9 mouse cellular contexts compared by ENCODE assay signal in genomic region chr3:96247356-96248140, GRCm38 (mm10). TPM values are rescaled to one million over a fixed set of nuclear protein-coding genes. Genes with fewer than 3 reads are reported as not detected.
DNase-seq lines count a peak whose midpoint lies in the region; ATAC-seq lines count a peak whose summit lies in the region.
"Had no signal": no experiment of that assay in that cellular context is flagged by ENCODE, and none has a peak within 500 bp of the region (broad histone marks: within the 10 kb centered on the region; RNA-seq: fewer than 3 reads in every experiment).

No protein-coding gene starts in this region.

- H3K9me3 ChIP-seq in heart, embryonic 12.5 days (replicated peaks): no peaks in the 10 kb centered on the region
- H3K9me3 ChIP-seq in hindbrain, embryonic 13.5 days: no peaks in the 10 kb centered on the region
- no peaks in the 10 kb centered on the region for H3K9me3 ChIP-seq in midbrain, embryonic 13.5 days

- peak overlapping the region; percentile 65 for H3K9ac ChIP-seq in heart, embryonic 12.5 days
- peak overlapping the region; percentile 51; the same call in 1 of the 2 replicates for H3K9ac ChIP-seq in hindbrain, embryonic 13.5 days
- peak overlapping the region; percentile 61 for H3K9ac ChIP-seq in midbrain, embryonic 13.5 days (replicated peaks)

- DNase-seq in heart, postnatal 36 days: no peak
- peak; percentile 26 for DNase-seq in MN1 (ENCODE audit: low spot score)
- no peak for DNase-seq in adrenal gland, postnatal 4 days (ENCODE audit: low spot score in 2 of 2)
- no peak for DNase-seq in left cerebral cortex, postnatal 14 days (ENCODE audit: low spot score in 2 of 2)
- no peak for DNase-seq in spleen, postnatal 14 days (ENCODE audit: low spot score in 2 of 2)

- 3% methylated on average over 11 of the region's 11 CpGs for WGBS in heart, embryonic 12.5 days
- 4% methylated on average over 11 of the region's 11 CpGs for WGBS in hindbrain, embryonic 13.5 days
- 2% methylated on average over 11 of the region's 11 CpGs for WGBS in midbrain, embryonic 13.5 days

- H3K27me3 ChIP-seq in heart, embryonic 12.5 days (replicated peaks): no peaks in the 10 kb centered on the region
- no peaks in the 10 kb centered on the region for H3K27me3 ChIP-seq in hindbrain, embryonic 13.5 days
- no peaks in the 10 kb centered on the region for H3K27me3 ChIP-seq in midbrain, embryonic 13.5 days

- peak overlapping the region; percentile 38 for H3K27ac ChIP-seq in heart, embryonic 12.5 days (ENCODE audit: poor library complexity, severe bottlenecking)
- H3K27ac ChIP-seq in hindbrain, embryonic 13.5 days: no peak overlapping the region
- 0 out of 2 replicates have a peak overlapping the region, but pooled peaks have one; percentile 19 for H3K27ac ChIP-seq in midbrain, embryonic 13.5 days

- H3K36me3 ChIP-seq in heart, embryonic 12.5 days: no peaks in the 10 kb centered on the region
- H3K36me3 ChIP-seq in hindbrain, embryonic 13.5 days: no peaks in the 10 kb centered on the region
- no peaks in the 10 kb centered on the region for H3K36me3 ChIP-seq in midbrain, embryonic 13.5 days

- ATAC-seq in heart, embryonic 12.5 days (ENCODE audit: insufficient number of reproducible peaks, low FRiP score): no peak
- ATAC-seq in hindbrain, embryonic 13.5 days (ENCODE audit: low FRiP score): no peak
- ATAC-seq in midbrain, embryonic 13.5 days: no peak

- peaks cover 35% of the 10 kb centered on the region for H3K4me1 ChIP-seq in heart, embryonic 12.5 days (replicated peaks)
- peaks cover 27% of the 10 kb centered on the region for H3K4me1 ChIP-seq in hindbrain, embryonic 13.5 days (replicated peaks)
- peaks cover 32% of the 10 kb centered on the region for H3K4me1 ChIP-seq in midbrain, embryonic 13.5 days (replicated peaks)

- peak overlapping the region; percentile 48 for H3K4me3 ChIP-seq in heart, embryonic 12.5 days
- H3K4me3 ChIP-seq in hindbrain, embryonic 13.5 days: peak overlapping the region; percentile 24
- peak overlapping the region; percentile 38 for H3K4me3 ChIP-seq in midbrain, embryonic 13.5 days (replicated peaks)

- peak overlapping the region; percentile 64 for H3K4me2 ChIP-seq in heart, embryonic 12.5 days
- peak overlapping the region; percentile 53 for H3K4me2 ChIP-seq in hindbrain, embryonic 13.5 days
- peak overlapping the region; percentile 54 for H3K4me2 ChIP-seq in midbrain, embryonic 13.5 days (replicated peaks)

- intact Hi-C loops in heart, postnatal 36 days (cut with DNase I): no loop called here
- intact Hi-C loops in left cerebral cortex, postnatal 14 days (cut with DNase I): no loop called here

RNA-seq across cellular contexts. Expression of gene Hist2h3c1, which starts 1.1 kb away (rescaled TPM):
- 0.64 and 1.4 TPM in 2 replicates for polyA plus RNA-seq in heart, embryonic 12.5 days (2016; fragmentation: Nextera tagmentation; extraction: Ambion mirVana)
- total RNA-seq in heart, postnatal 36 days (2021): not detected
- 0.62 TPM in 1 of 2 replicates, not detected in the other for polyA plus RNA-seq in hindbrain, embryonic 13.5 days (2015; fragmentation: Nextera tagmentation; extraction: Ambion mirVana)
- 0.34 TPM in 2 replicates for polyA plus RNA-seq in midbrain, embryonic 13.5 days (2015; fragmentation: Nextera tagmentation; extraction: Ambion mirVana)
- 1 to 10 TPM in 1 of 2 experiments, under 1 TPM in 1; 0.98 to 1.6 TPM for total RNA-seq in adrenal gland, postnatal 4 days (2021)
- total RNA-seq in left cerebral cortex, postnatal 14 days (2021): not detected
- total RNA-seq: liver, adult 2 months had no signal
- polyA plus RNA-seq: liver, adult 2 months had no signal

RNA-seq across cellular contexts. Expression of gene Hist2h2aa1, which starts 2.3 kb away (rescaled TPM):
- polyA plus RNA-seq in heart, embryonic 12.5 days (2016; fragmentation: Nextera tagmentation; extraction: Ambion mirVana): 6.2 and 12.7 TPM in 2 replicates
- 10 to 100 TPM in 1 of 2 experiments, 1 to 10 TPM in 1; 6.4 to 16.6 TPM for total RNA-seq in heart, postnatal 36 days (2021)
- 15.6 and 29.2 TPM in 2 replicates for polyA plus RNA-seq in hindbrain, embryonic 13.5 days (2015; fragmentation: Nextera tagmentation; extraction: Ambion mirVana)
- 23.2 and 42.5 TPM in 2 replicates for polyA plus RNA-seq in midbrain, embryonic 13.5 days (2015; fragmentation: Nextera tagmentation; extraction: Ambion mirVana)
- total RNA-seq in adrenal gland, postnatal 4 days (2021): 10 to 100 TPM; 34.3 to 35.1 TPM
- 10 to 100 TPM in 1 of 2 experiments, 1 to 10 TPM in 1; 5.8 to 10.8 TPM for total RNA-seq in left cerebral cortex, postnatal 14 days (2021)

RNA-seq across cellular contexts. Expression of gene Hist2h2aa2, which starts 7.5 kb away (rescaled TPM):
- 38.3 and 41.2 TPM in 2 replicates for polyA plus RNA-seq in heart, embryonic 12.5 days (2016; fragmentation: Nextera tagmentation; extraction: Ambion mirVana)
- 100 to 1,000 TPM; 243 to 253 TPM for total RNA-seq in heart, postnatal 36 days (2021)
- polyA plus RNA-seq in hindbrain, embryonic 13.5 days (2015; fragmentation: Nextera tagmentation; extraction: Ambion mirVana): 64.9 and 67.2 TPM in 2 replicates
- 75.5 and 102 TPM in 2 replicates for polyA plus RNA-seq in midbrain, embryonic 13.5 days (2015; fragmentation: Nextera tagmentation; extraction: Ambion mirVana)
- total RNA-seq in adrenal gland, postnatal 4 days (2021): 1,000 to 10,000 TPM; 1,421 to 1,566 TPM
- total RNA-seq in left cerebral cortex, postnatal 14 days (2021): 100 to 1,000 TPM; 205 to 244 TPM

RNA-seq across cellular contexts. Expression of gene Hist2h3c2, which starts 8.6 kb away (rescaled TPM):
- polyA plus RNA-seq in heart, embryonic 12.5 days (2016; fragmentation: Nextera tagmentation; extraction: Ambion mirVana): 2.5 and 3.7 TPM in 2 replicates
- 10 to 100 TPM in 1 of 2 experiments, 1 to 10 TPM in 1; 8.9 to 10.6 TPM for total RNA-seq in heart, postnatal 36 days (2021)
- 4.1 and 5.3 TPM in 2 replicates for polyA plus RNA-seq in hindbrain, embryonic 13.5 days (2015; fragmentation: Nextera tagmentation; extraction: Ambion mirVana)
- 6.9 and 7.8 TPM in 2 replicates for polyA plus RNA-seq in midbrain, embryonic 13.5 days (2015; fragmentation: Nextera tagmentation; extraction: Ambion mirVana)
- 100 to 1,000 TPM; 197 to 262 TPM for total RNA-seq in adrenal gland, postnatal 4 days (2021)
- total RNA-seq in left cerebral cortex, postnatal 14 days (2021): 1 to 10 TPM; 8.4 to 9.7 TPM

RNA-seq across cellular contexts. Expression of gene Hist2h4, which starts 15.6 kb away (rescaled TPM):
- polyA plus RNA-seq in heart, embryonic 12.5 days (2016; fragmentation: Nextera tagmentation; extraction: Ambion mirVana): 3.2 and 3.7 TPM in 2 replicates
- 10 to 100 TPM; 14.0 to 17.5 TPM for total RNA-seq in heart, postnatal 36 days (2021)
- 5.2 and 6.1 TPM in 2 replicates for polyA plus RNA-seq in hindbrain, embryonic 13.5 days (2015; fragmentation: Nextera tagmentation; extraction: Ambion mirVana)
- polyA plus RNA-seq in midbrain, embryonic 13.5 days (2015; fragmentation: Nextera tagmentation; extraction: Ambion mirVana): 11.1 and 13.2 TPM in 2 replicates
- total RNA-seq in adrenal gland, postnatal 4 days (2021): 100 to 1,000 TPM in 1 of 2 experiments, 10 to 100 TPM in 1; 97.3 to 110 TPM
- 10 to 100 TPM; 26.2 to 28.6 TPM for total RNA-seq in left cerebral cortex, postnatal 14 days (2021)

Comparison
In these comparisons a context has a peak if more than half of its experiments do, and no peak if none do; other contexts are left out.
1. RNA of gene Hist2h2aa2, which starts 7.5 kb away (total RNA-seq): 1,421 to 1,566 TPM in adrenal gland, postnatal 4 days; 243 to 253 TPM in heart, postnatal 36 days and 205 to 244 TPM in left cerebral cortex, postnatal 14 days; every median in the first group is over 4 times any median in the second.
2. Peak in every context shown above with its lines, with median percentiles within 50 percentile points of each other: H3K4me2 ChIP-seq, H3K4me3 ChIP-seq and H3K9ac ChIP-seq.